In the genomic region with DNA sequence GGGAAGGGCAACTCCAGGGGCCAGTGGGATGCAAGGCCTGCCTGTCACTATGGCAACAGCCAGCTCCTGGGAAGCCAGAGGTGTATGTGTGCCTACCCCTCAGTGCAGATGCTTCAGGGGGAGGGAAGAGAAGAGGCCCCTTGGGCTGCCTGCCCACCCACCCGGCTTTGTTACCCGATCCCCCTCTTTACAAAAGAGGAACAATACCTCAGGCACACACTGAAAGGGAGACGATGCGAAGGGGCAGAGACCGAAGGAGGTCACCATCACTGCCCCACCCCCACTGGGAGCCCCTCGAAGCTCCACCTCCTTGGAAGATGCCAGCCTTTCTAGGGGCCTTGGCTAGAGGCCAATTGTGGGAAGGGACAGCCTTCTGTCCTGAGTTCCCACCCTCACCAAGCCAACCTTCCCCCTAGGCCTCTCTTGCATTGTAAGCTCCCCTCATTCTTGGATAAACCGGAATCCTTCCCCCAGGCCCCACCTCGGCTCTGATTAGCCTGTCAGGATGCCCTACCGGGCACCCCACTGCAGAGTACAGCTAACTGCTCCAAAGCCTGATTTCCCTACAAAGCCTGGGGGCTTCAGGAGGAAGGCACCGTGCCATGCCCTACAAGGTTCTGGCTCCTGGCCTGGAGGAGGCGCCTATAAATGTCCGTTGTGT, we compare ENCODE assay signal across 12 mouse cellular contexts. TPM values are rescaled to one million over a fixed set of nuclear protein-coding genes. Genes with fewer than 3 reads are reported as not detected.
DNase-seq lines count a peak whose midpoint lies in the region; ATAC-seq lines count a peak whose summit lies in the region.
"Had no signal": no experiment of that assay in that cellular context is flagged by ENCODE, and none has a peak within 500 bp of the region (broad histone marks: within the 10 kb centered on the region; RNA-seq: fewer than 3 reads in every experiment).

No protein-coding gene starts in this region.

- no peak for ATAC-seq in limb, embryonic 11.5 days (ENCODE audit: insufficient number of reproducible peaks, low FRiP score, low TSS enrichment, low read depth)
- peak; percentile 74 for ATAC-seq in neural tube, embryonic 13.5 days (ENCODE audit: low read depth)

- H3K4me2 ChIP-seq in limb, embryonic 11.5 days (ENCODE audit: low read depth, severe bottlenecking) = 0 out of 2 replicates have a peak overlapping the region, but pooled peaks have one; percentile 3
- H3K4me2 ChIP-seq in neural tube, embryonic 13.5 days = 0 out of 2 replicates have a peak overlapping the region, but pooled peaks have one; percentile 5

- peaks cover 79% of the 10 kb centered on the region for H3K4me1 ChIP-seq in forebrain, embryonic 10.5 days
- H3K4me1 ChIP-seq in limb, embryonic 11.5 days (ENCODE audit: control insufficient read depth, insufficient read depth, low read length) = peaks cover 19% of the 10 kb centered on the region
- peaks cover 61% of the 10 kb centered on the region for H3K4me1 ChIP-seq in neural tube, embryonic 13.5 days (replicated peaks)

- H3K4me3 ChIP-seq in forebrain, embryonic 10.5 days = peak overlapping the region; percentile 36
- H3K4me3 ChIP-seq in limb, embryonic 11.5 days (ENCODE audit: low read depth, low read length) = no peak overlapping the region
- no peak overlapping the region for H3K4me3 ChIP-seq in neural tube, embryonic 13.5 days
- H3K4me3 ChIP-seq: megakaryocyte, embryonic 14.5 days had no signal

- DNase-seq in left cerebral cortex, postnatal 4 days = peak; percentile 81
- DNase-seq in left cerebral cortex, adult 18-20 months (ENCODE audit: low spot score in 2 of 2) = no peak
- peak; percentile 91 for DNase-seq in forebrain, embryonic 10.5 days (ENCODE audit: extremely low spot score, low spot score)
- DNase-seq in limb, embryonic 11.5 days (ENCODE audit: low spot score) = peak; percentile 51
- no peak for DNase-seq in gastrocnemius, postnatal 10 days
- DNase-seq in adipocyte (ENCODE audit: low spot score) = no peak
- DNase-seq in cerebellum, adult 8-10 months = no peak
- DNase-seq: adrenal gland, postnatal 14 days; kidney, adult 8-10 months had no signal

- intact Hi-C loops in left cerebral cortex, postnatal 4 days (cut with DNase I) = no loop called here

- H3K27me3 ChIP-seq in forebrain, embryonic 10.5 days (ENCODE audit: poor library complexity, severe bottlenecking) = peaks cover 21% of the 10 kb centered on the region
- peaks cover 21% of the 10 kb centered on the region for H3K27me3 ChIP-seq in limb, embryonic 11.5 days (ENCODE audit: control insufficient read depth, insufficient read depth, low read length)
- H3K27me3 ChIP-seq in neural tube, embryonic 13.5 days = peaks cover 14% of the 10 kb centered on the region

- H3K9me3 ChIP-seq in forebrain, embryonic 10.5 days = peaks cover 18% of the 10 kb centered on the region
- H3K9me3 ChIP-seq in limb, embryonic 11.5 days (ENCODE audit: control insufficient read depth, low read length) = no peaks in the 10 kb centered on the region
- no peaks in the 10 kb centered on the region for H3K9me3 ChIP-seq in neural tube, embryonic 13.5 days

- peak overlapping the region; percentile 94 for H3K27ac ChIP-seq in forebrain, embryonic 10.5 days
- H3K27ac ChIP-seq in limb, embryonic 11.5 days (replicated peaks; ENCODE audit: low read depth, low read length) = peak overlapping the region; percentile 42; the same call in 1 of the 2 replicates
- H3K27ac ChIP-seq in neural tube, embryonic 13.5 days (replicated peaks) = peak overlapping the region; percentile 80

- WGBS in forebrain, embryonic 10.5 days = 4% methylated on average over 12 of the region's 12 CpGs
- WGBS in limb, embryonic 11.5 days = 10% methylated on average over 12 of the region's 12 CpGs
- WGBS in neural tube, embryonic 13.5 days = 2% methylated on average over 12 of the region's 12 CpGs

- H3K36me3 ChIP-seq in forebrain, embryonic 10.5 days (replicated peaks) = peaks cover 17% of the 10 kb centered on the region
- H3K36me3 ChIP-seq in limb, embryonic 11.5 days (ENCODE audit: control insufficient read depth, insufficient read depth, low read length) = no peaks in the 10 kb centered on the region
- no peaks in the 10 kb centered on the region for H3K36me3 ChIP-seq in neural tube, embryonic 13.5 days

- peak overlapping the region; percentile 40; the same call in 1 of the 2 replicates for H3K9ac ChIP-seq in limb, embryonic 11.5 days (ENCODE audit: low read length)
- peak overlapping the region; percentile 13; the same call in 1 of the 2 replicates for H3K9ac ChIP-seq in neural tube, embryonic 13.5 days

RNA-seq across cellular contexts. Expression of a gene that starts 2.8 kb away (rescaled TPM):
- total RNA-seq in left cerebral cortex, postnatal 4 days (2021) = 10 to 100 TPM; 15.3 to 17.9 TPM
- total RNA-seq in left cerebral cortex, adult 18-20 months (2021) = 1 to 10 TPM; 5.4 to 6.0 TPM
- 13.6 and 14.1 TPM in 2 replicates for polyA plus RNA-seq in forebrain, embryonic 10.5 days (2016; fragmentation: Nextera tagmentation; extraction: Ambion mirVana)
- polyA plus RNA-seq in limb, embryonic 11.5 days (2014; fragmentation: Nextera tagmentation; extraction: Ambion mirVana) = 3.3 TPM in 2 replicates
- polyA plus RNA-seq in neural tube, embryonic 13.5 days (2015; fragmentation: Nextera tagmentation; extraction: Ambion mirVana) = 11.6 and 12.1 TPM in 2 replicates
- 1 to 10 TPM; 9.2 to 9.8 TPM for total RNA-seq in gastrocnemius, postnatal 10 days (2021)
- total RNA-seq: liver, adult 2 months had no signal

Comparison
In these comparisons a context has a peak if more than half of its experiments do, and no peak if none do; other contexts are left out.
1. DNase-seq: peak in left cerebral cortex, postnatal 4 days (single experiment), forebrain, embryonic 10.5 days (single experiment) and limb, embryonic 11.5 days (single experiment); none in left cerebral cortex, adult 18-20 months (0 of 2), gastrocnemius, postnatal 10 days (single experiment), adipocyte (single experiment) and cerebellum, adult 8-10 months (single experiment).
2. H3K27ac ChIP-seq: peak in every context shown above with its lines; median percentile 94 in forebrain, embryonic 10.5 days; 80 in neural tube, embryonic 13.5 days; 42 in limb, embryonic 11.5 days.